Mouse (Mus musculus) left cerebral cortex, postnatal 10 days (tissue): ENCODE data around the gene Gm20715. TPM values are rescaled to one million over a fixed set of nuclear protein-coding genes. Genes with fewer than 3 reads are reported as not detected.
A peak's percentile ranks its signal among the peaks of the same experiment; 100 is the strongest.
"Not testable (repeated sequence)": the region's sequence is repeated elsewhere in the genome, so short reads cannot be mapped to it uniquely, and the experiment has no call there.

Source experiments
- DNase-seq, 2 experiments: peaks; one replicate each; pipeline ENCODE4 v3.0.0; 2021 to 2022; ENCODE audit warnings: low spot score in 2 of 2, mixed read lengths in 1 of 2; ENCODE audit errors: extremely low spot score in 1 of 2
- intact Hi-C: fragments of 180-260 bp; cut with DNase I; formaldehyde crosslinking; loops from one replicate; pipeline ENCODE4 v1.15.1; 2025
- total RNA-seq, 2 experiments: library from RNA; stranded (reverse); gene quantifications; 2 replicates each; pipeline ENCODE4 v1.2.3; 2021

Gm20715 gene
- total RNA-seq, 2 experiments from 2014 or later: 0.28 to 0.34 TPM

DNA sequence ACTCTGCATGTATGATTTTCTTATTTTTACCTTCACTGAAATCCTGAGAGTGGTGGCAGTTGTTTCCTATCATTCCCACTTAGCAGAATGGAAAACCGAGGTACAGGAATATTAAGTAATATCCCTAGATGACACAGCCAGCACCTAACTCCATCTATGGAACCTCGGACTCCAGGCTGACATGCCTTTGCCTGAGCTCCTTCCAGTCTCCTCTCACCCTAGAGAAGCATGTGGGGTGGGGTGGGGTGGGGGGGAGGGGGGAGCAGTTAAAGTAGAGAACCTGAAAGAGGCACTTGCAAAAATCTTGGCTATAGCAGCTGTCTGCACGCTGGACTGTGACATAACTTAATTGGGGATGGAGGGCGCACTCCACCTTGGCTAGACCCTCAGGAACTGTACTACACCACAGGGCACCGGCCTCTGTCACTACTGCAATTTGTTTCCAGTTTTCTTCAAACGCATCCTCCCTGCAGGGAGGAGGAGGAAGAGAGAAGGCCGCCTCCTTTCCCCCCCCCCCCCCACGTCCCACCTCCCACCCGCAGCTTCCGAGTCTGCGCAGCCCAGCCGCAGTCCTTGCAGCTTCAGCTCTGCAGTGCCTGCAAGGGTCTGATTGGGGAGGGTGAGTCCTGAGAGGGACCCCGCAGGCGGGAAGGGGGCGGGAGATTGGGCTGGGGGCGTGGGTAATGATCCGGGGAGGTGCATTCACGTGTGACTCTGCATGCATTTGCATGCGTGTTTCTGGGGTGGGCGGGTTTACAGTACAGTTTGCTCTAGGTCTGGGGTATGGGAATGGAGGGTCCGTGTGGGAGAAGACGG is 4.8 kb downstream of the Gm20715 start:
- intact Hi-C loops: no loop called here
- peak; percentile 49 to 66 for DNase-seq

DNA sequence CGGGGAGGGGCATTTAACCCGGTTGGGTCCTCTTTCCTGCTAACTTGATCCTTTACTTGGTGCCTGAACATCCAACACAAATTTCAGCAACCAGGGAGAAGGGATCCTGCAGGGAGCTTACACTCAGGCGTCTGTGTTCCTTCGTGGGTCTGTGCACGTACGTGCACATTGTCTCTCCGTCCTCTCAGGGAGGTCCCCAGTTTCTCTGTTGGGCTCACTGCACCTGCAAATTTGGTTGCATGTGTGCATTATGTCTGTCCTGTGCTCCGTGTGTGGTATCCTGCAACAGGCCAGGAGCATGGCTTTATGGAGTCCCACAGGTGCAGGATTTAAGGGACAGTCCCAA is 5.3 kb downstream of the Gm20715 start:
- intact Hi-C loops: no loop called here

DNA sequence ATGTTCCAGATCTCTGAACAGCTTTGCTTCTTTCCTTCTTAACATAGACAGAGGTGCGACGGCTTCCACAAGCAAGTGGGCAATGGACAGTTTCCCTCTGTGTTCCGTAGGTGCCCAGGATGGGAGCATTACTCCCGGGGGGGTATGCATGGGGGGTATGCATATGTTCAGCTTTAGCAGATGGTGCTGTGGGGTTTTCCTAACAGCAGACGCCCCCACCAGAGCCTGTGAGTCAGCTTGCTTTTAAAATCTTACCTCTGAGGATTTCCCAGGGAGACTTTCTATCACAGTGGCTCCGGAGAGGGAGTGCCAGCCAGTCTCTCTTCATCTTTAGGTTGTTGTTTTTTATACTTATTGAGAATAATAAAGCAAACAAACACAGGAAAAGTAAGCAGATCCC is 9.8 kb downstream of the Gm20715 start:
- intact Hi-C loops: loop anchor here (10.0 kb wide), 2 partner anchors 65 to 865 kb away; no protein-coding TSS in a partner anchor
- DNase-seq: no peak

More for the DNA sequence above, 5.3 kb downstream of the Gm20715 start:
- no peak for DNase-seq

DNA sequence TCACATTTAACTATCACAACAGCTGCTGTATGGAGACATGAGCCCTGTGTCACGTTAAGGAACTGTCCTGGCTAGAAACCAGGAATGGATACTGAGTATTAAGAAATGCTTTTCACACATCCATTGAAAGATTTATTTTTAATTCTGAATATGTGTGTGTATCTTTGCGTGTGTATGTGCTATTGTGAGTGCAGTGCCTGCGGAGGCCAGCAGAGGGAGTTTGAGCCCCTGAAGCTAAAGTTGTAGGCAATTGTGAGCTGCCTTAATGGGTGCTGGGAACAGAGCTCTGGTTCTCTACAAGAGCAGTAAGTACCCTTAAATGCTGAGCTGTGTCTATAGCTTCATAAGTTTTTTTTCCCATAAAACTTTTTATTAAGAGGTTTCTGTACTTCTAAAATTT is 19.3 kb downstream of the Gm20715 start:
- DNase-seq: no peak
- intact Hi-C loops: loop anchor here (10.0 kb wide), 2 partner anchors 75 to 855 kb away; no protein-coding TSS in a partner anchor

DNA sequence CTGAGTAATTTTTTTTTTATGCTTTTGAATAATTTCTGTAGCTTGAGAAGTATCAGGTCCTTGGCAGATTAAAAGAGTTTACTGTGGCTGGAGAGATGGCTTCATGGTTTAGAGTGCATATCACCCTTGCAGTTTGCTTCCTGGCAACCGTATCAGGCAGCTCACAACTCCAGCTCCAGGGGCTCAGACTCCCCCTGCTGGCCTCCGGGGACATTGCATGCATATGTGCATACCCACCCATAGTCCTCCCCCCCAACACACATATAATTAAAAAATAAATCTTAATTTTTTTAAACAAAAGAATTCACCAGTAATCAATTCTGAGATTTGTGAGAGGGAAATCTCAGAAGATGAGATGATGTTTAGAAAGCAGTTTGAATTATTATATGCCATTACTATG is 20.3 kb downstream of the Gm20715 start:
- peak in 1 of 2 experiments; percentile 38 for DNase-seq
- intact Hi-C loops: loop anchor here (5.0 kb wide), 1 partner anchor 507 kb away; no protein-coding TSS in a partner anchor

DNA sequence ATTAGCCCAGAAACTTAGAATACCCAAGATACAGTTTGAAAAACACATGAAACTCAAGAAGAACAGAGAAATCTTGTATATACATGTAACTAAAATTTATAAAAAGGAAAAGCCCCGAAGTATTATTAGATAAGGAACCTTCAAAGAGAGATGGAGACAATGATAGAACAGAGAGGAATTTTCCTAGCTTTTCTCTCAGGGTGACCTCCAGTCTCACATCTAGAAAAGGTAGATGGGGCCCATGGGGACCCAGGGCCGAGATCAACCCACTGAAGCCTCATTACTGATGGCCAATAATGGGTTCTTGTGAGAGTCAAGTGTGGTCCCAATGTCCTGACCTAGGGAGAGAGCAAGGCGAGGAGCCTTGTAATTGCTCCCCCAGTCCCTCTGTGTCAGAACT is 28.3 kb downstream of the Gm20715 start, which contains the start of gene Olfr1344:
TSS of gene Olfr1344 (plus strand) at position 301 of the 400 bp plus-strand sequence.
- DNase-seq: no peak
- intact Hi-C loops: no loop called here

DNA sequence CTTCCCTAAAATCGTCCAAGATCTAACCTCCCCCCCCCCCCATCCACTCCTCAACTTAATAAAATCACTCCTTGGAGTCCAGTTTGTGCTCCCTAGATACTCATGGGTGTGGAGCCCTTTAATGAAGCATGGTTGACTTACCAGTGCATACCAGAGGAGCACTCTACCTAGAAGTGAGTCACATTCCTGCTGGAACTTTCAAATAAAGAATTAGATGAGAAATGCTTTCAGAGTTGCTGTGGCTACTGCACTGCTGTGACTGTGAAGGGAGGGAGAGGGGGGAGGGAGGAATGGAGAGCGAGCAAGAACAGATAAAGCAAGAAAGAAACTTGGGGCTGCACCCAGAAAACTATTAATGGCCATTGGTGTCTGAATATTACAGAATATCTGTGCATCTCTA is 31.1 kb downstream of the Gm20715 start:
- DNase-seq: no peak
- intact Hi-C loops: loop anchor here (10.0 kb wide), 1 partner anchor 144 kb away; no protein-coding TSS in a partner anchor

DNA sequence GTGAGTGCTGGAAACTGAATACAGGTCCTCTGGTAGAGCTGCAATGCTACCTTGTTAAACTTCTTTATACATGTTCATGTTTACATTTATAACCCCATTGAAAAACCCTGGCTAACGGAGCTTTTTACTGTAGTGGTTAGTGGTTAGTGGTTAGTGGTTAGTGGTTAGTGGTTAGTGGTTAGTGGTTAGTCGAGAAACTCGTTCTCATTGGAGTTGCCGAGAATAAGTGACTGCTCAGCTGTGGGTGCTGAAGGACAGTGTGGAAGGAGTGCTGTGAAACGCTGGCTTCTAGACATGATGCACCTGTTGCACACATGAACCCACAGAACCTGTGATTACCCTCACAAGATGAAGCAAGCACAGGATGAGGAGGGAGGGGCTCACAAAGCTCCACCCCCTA is 37.7 kb downstream of the Gm20715 start:
- intact Hi-C loops: loop anchor here (10.0 kb wide), 1 partner anchor 137 kb away; no protein-coding TSS in a partner anchor
- no peak for DNase-seq

DNA sequence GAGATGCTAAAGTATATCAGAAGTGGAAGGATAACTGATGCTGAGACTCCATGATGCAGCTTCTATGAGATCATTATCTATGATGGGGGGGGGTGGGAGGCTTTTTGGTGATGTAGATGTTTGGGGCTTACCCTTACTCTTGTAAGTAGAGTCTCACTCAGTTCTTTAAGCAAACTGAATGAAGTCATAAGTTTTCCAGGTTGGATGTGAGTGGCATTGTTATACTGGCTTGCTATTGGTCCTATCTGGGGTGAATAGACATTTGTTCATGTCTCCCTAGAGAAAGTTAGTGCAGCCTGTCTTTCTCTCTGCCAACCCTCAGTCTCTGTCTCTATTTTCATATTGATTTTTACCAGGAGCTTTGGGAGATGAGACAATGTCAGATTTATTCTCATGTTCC is 45.8 kb downstream of the Gm20715 start, which contains the start of gene Olfr1336:
TSS of gene Olfr1336 (plus strand) at position 301 of the 400 bp plus-strand sequence.
- intact Hi-C loops: no loop called here
- no peak for DNase-seq

DNA sequence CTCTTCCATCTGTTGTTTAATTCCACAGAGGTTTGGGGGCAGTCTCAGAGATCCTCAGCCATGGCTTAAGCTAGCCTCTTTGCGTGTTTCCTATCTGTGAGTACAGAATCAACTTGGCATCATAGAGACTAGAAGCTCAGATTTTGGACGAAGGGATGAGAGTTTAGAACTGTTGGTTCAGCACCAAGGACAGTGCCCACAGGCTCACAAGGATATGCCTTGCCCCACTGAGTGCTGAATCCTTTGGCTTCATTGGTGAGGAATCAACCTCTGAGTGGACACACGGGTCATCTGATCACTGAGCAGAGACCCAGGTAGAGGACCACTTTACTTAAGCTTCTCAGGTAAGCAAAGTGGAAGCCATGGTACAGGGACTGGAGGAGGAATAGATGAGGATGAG is 46.3 kb downstream of the Gm20715 start:
- intact Hi-C loops: no loop called here
- no peak for DNase-seq

DNA sequence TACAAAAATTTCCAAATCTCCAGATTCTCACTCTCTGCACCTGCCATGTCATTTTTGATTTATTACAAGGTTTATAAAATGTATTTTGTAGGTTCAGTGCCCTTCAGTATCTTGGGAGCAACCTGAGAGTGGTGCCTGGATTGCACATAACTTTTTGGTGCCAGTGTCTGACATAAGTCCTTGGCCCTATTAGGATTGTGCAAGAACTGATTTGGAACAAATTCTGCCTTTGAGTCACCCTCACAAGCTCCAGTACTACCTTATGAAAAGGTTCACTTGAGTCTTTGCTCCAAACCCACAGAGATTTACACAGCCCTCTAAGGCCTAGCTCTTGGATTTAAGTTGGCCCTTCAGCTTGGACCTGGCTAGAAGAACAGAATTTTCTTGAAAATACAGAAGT is 56.9 kb downstream of the Gm20715 start, which contains the start of gene Olfr1346:
TSS of gene Olfr1346 (plus strand) at position 151 of the 400 bp plus-strand sequence.
- intact Hi-C loops: no loop called here
- no peak for DNase-seq

DNA sequence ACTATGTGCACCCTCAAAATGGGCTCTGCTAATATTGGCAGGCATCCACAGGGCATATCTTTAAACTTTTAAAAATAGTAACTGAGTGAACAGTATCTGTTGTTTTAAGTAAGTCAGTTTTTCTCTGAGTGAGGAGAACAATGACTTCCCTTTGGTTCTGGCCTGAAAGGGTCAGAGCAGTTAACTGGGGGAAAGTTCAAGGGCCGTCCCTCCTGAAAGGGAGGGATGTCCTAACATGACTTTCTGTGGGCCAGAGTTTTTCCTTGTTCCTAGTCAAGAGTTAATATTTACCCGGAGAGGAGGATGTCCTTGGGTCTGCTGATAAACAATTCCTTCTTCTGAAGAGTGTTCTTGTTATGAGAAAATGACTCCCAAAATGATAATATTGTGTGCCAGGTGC is 67.6 kb downstream of the Gm20715 start:
- intact Hi-C loops, DNase-seq: not testable (repeated sequence)

DNA sequence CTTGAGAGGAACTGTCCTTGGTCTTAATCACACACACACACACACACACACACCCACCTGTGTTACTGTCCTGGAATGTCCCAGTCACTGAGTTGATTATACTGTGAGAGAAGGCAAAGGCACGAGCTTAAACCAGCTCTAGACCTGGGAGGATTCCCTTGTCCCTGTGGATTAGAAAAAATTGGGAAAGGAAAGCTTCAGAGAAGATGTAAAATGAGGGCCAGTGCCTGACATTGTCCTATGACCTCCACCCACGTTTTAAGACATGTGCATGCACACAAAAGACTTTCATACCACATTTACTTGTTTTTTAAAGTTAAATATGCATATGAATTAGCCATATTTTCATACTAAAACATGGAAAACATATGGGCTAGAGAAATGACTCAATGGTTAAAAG is 76.8 kb downstream of the Gm20715 start, which contains the start of gene Olfr5:
TSS of gene Olfr5 (minus strand) at position 101 of the 400 bp plus-strand sequence.
- DNase-seq: no peak
- intact Hi-C loops: no loop called here

Other genes starting within 250 kb of the Gm20715 start
- gene Zfp444, start 238.1 kb upstream of the Gm20715 start, total RNA-seq: 10 to 100 TPM; 54.8 to 64.3 TPM
- gene Galp, start 213.2 kb upstream of the Gm20715 start, total RNA-seq: not detected
- not detected for gene Zscan5b, start 188.0 kb upstream of the Gm20715 start, total RNA-seq
- gene Epp13, start 157.6 kb upstream of the Gm20715 start, total RNA-seq: not detected
- 10 to 100 TPM; 12.4 to 12.5 TPM for gene Zfp667, start 123.7 kb upstream of the Gm20715 start, total RNA-seq
- 10 to 100 TPM; 14.0 to 15.7 TPM for gene Zfp583, start 79.0 kb upstream of the Gm20715 start, total RNA-seq
- gene Gm3854, start 66.5 kb upstream of the Gm20715 start, total RNA-seq: 1 to 10 TPM; 8.1 to 8.6 TPM
- 1 to 10 TPM; 4.6 to 5.5 TPM for gene Zfp78, start 47.0 kb upstream of the Gm20715 start, total RNA-seq
- 10 to 100 TPM in 1 of 2 experiments, 1 to 10 TPM in 1; 8.9 to 10.2 TPM for gene Zfp28, start 27.0 kb upstream of the Gm20715 start, total RNA-seq
- gene Smim17, start 11.6 kb upstream of the Gm20715 start, total RNA-seq: 10 to 100 TPM; 14.7 to 15.7 TPM
- gene Olfr1344, start 28.4 kb downstream of the Gm20715 start, total RNA-seq: 1 to 10 TPM in 1 of 2 experiments, under 1 TPM in 1; 0.86 to 1.4 TPM
- not detected for gene Olfr1336, start 45.9 kb downstream of the Gm20715 start, total RNA-seq
- gene Olfr1346, start 56.8 kb downstream of the Gm20715 start, total RNA-seq: not detected
- gene Olfr5, start 76.7 kb downstream of the Gm20715 start, total RNA-seq: not detected
- not detected for gene Olfr1347, start 89.5 kb downstream of the Gm20715 start, total RNA-seq
- gene Olfr1348, start 98.5 kb downstream of the Gm20715 start, total RNA-seq: not detected
- gene Olfr1349, start 112.7 kb downstream of the Gm20715 start, total RNA-seq: not detected
- gene Olfr1350, start 154.6 kb downstream of the Gm20715 start, total RNA-seq: not detected